ENCODE assay signal across 25 mouse cellular contexts in the genomic region with DNA sequence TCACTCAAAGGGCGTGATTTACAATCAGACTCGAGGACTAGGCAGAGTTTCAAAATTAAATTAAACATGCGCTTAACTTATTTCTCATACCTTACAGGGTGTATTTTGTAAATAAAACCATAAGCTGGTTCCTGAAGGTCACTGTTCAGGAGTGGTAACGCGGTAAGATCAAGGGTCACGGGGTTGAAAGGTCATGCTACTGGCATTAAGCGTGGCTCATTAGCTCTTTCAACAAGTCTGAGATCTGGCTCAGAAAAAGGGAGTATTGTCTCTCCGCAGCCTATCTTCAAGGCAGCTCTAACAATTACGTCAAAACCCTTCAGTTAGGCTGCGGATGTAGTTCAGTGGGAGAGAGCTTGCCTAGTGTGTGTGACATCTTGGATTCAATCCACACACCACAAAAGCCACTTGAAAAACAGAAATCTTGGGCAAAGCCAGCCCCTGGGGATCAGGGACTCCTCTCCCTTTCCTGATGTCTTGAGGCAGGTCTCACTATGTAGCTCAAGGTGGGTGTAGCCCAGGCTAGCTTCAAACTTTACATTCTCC. TPM values are rescaled to one million over a fixed set of nuclear protein-coding genes. Genes with fewer than 3 reads are reported as not detected.
DNase-seq lines count a peak whose midpoint lies in the region; ATAC-seq lines count a peak whose summit lies in the region.
"Had no signal": no experiment of that assay in that cellular context is flagged by ENCODE, and none has a peak within 500 bp of the region (broad histone marks: within the 10 kb centered on the region; RNA-seq: fewer than 3 reads in every experiment).

No protein-coding gene starts in this region.

- no peak overlapping the region for H3K4me2 ChIP-seq in hindbrain, embryonic 13.5 days
- H3K4me2 ChIP-seq in embryonic facial prominence, embryonic 14.5 days (ENCODE audit: low read depth, low read length) = no peak overlapping the region
- H3K4me2 ChIP-seq: embryonic facial prominence, embryonic 12.5 days; heart, embryonic 12.5 days; limb, embryonic 12.5 days; liver, embryonic 12.5 days; midbrain, embryonic 13.5 days had no signal

- H3K9me3 ChIP-seq in hindbrain, embryonic 10.5 days = no peaks in the 10 kb centered on the region
- H3K9me3 ChIP-seq in hindbrain, embryonic 13.5 days = no peaks in the 10 kb centered on the region
- no peaks in the 10 kb centered on the region for H3K9me3 ChIP-seq in embryonic facial prominence, embryonic 14.5 days (ENCODE audit: control insufficient read depth, low read length)
- H3K9me3 ChIP-seq: embryonic facial prominence, embryonic 12.5 days; heart, embryonic 12.5 days; limb, embryonic 12.5 days; liver, embryonic 12.5 days; midbrain, embryonic 13.5 days had no signal

- H3K27ac ChIP-seq in hindbrain, embryonic 10.5 days = peak overlapping the region; percentile 14; the same call in 1 of the 2 replicates
- no peak overlapping the region for H3K27ac ChIP-seq in hindbrain, embryonic 13.5 days
- H3K27ac ChIP-seq in embryonic facial prominence, embryonic 14.5 days (replicated peaks; ENCODE audit: low read depth, low read length) = no peak overlapping the region
- H3K27ac ChIP-seq: embryonic facial prominence, embryonic 12.5 days; limb, embryonic 12.5 days; liver, embryonic 12.5 days; midbrain, embryonic 13.5 days had no signal

- WGBS in hindbrain, embryonic 10.5 days = 40% methylated on average over 10 of the region's 10 CpGs
- 38% methylated on average over 10 of the region's 10 CpGs for WGBS in hindbrain, embryonic 13.5 days
- WGBS in embryonic facial prominence, embryonic 14.5 days = 27% methylated on average over 10 of the region's 10 CpGs

- no peaks in the 10 kb centered on the region for H3K27me3 ChIP-seq in hindbrain, embryonic 10.5 days (ENCODE audit: insufficient read depth, poor library complexity, severe bottlenecking)
- no peaks in the 10 kb centered on the region for H3K27me3 ChIP-seq in hindbrain, embryonic 13.5 days
- no peaks in the 10 kb centered on the region for H3K27me3 ChIP-seq in embryonic facial prominence, embryonic 14.5 days (replicated peaks; ENCODE audit: control insufficient read depth, insufficient read depth, low read length)
- H3K27me3 ChIP-seq: embryonic facial prominence, embryonic 12.5 days; liver, embryonic 12.5 days; midbrain, embryonic 13.5 days had no signal

- ATAC-seq in hindbrain, embryonic 13.5 days (ENCODE audit: low FRiP score) = no peak
- no peak for ATAC-seq in embryonic facial prominence, embryonic 14.5 days (ENCODE audit: low read depth)
- ATAC-seq in erythroblast, adult 5-6 weeks (replicated peaks; ENCODE audit: low FRiP score, poor library complexity, severe bottlenecking) = no peak
- ATAC-seq: forebrain, embryonic 14.5 days; liver, embryonic 12.5 days; liver, postnatal 0 days; midbrain, embryonic 13.5 days had no signal

- no peak for DNase-seq in hindbrain, embryonic 10.5 days (ENCODE audit: low spot score)
- DNase-seq in embryo, embryonic 10 days (ENCODE audit: low spot score) = peak; percentile 86
- peak; percentile 23 for DNase-seq in embryonic facial prominence, embryonic 14.5 days (ENCODE audit: low spot score)
- peak; percentile 75 for DNase-seq in hindlimb bud, embryonic 11.5 days (ENCODE audit: extremely low spot score, low read depth, low spot score)
- DNase-seq in thymus, postnatal 14 days = no peak
- DNase-seq: adrenal gland, adult 8-10 months; cerebellum, adult 9-10 months; gastrocnemius, postnatal 36 days; heart, adult 18-20 months; heart, postnatal 4 days; kidney, adult 11 months; kidney, postnatal 14 days; layer of hippocampus, adult 9-11 months; liver, postnatal 0 days; lung, postnatal 36 days had no signal

- peaks cover 27% of the 10 kb centered on the region for H3K4me1 ChIP-seq in hindbrain, embryonic 10.5 days (replicated peaks)
- peaks cover 31% of the 10 kb centered on the region for H3K4me1 ChIP-seq in hindbrain, embryonic 13.5 days (replicated peaks)
- H3K4me1 ChIP-seq in embryonic facial prominence, embryonic 14.5 days (ENCODE audit: control insufficient read depth, insufficient read depth, low read length) = peaks cover 5% of the 10 kb centered on the region; the same call in 1 of the 2 replicates
- H3K4me1 ChIP-seq: embryonic facial prominence, embryonic 12.5 days; heart, embryonic 12.5 days; liver, embryonic 12.5 days had no signal

- no peak overlapping the region for H3K9ac ChIP-seq in hindbrain, embryonic 13.5 days
- no peak overlapping the region for H3K9ac ChIP-seq in embryonic facial prominence, embryonic 14.5 days (ENCODE audit: low read depth, low read length)
- H3K9ac ChIP-seq: embryonic facial prominence, embryonic 12.5 days; heart, embryonic 12.5 days; limb, embryonic 12.5 days; liver, embryonic 12.5 days; liver, postnatal 0 days; midbrain, embryonic 13.5 days had no signal

- H3K4me3 ChIP-seq in hindbrain, embryonic 10.5 days = no peak overlapping the region
- no peak overlapping the region for H3K4me3 ChIP-seq in hindbrain, embryonic 13.5 days
- H3K4me3 ChIP-seq in embryonic facial prominence, embryonic 14.5 days (ENCODE audit: low read depth, low read length) = no peak overlapping the region
- H3K4me3 ChIP-seq: embryonic facial prominence, embryonic 12.5 days; heart, embryonic 12.5 days; limb, embryonic 12.5 days; liver, embryonic 12.5 days; midbrain, embryonic 13.5 days had no signal

- no peaks in the 10 kb centered on the region for H3K36me3 ChIP-seq in hindbrain, embryonic 10.5 days
- H3K36me3 ChIP-seq in hindbrain, embryonic 13.5 days = no peaks in the 10 kb centered on the region
- no peaks in the 10 kb centered on the region for H3K36me3 ChIP-seq in embryonic facial prominence, embryonic 14.5 days (ENCODE audit: control insufficient read depth, insufficient read depth, low read length)
- H3K36me3 ChIP-seq: embryonic facial prominence, embryonic 12.5 days; heart, embryonic 12.5 days; limb, embryonic 12.5 days; liver, embryonic 12.5 days; midbrain, embryonic 13.5 days had no signal

RNA-seq across cellular contexts. Expression of gene Glyctk, which starts 20.2 kb away (rescaled TPM):
- polyA plus RNA-seq in hindbrain, embryonic 10.5 days (2016; fragmentation: Nextera tagmentation; extraction: Ambion mirVana) = 2.9 and 4.5 TPM in 2 replicates
- polyA plus RNA-seq in hindbrain, embryonic 13.5 days (2015; fragmentation: Nextera tagmentation; extraction: Ambion mirVana) = 5.4 and 5.7 TPM in 2 replicates
- polyA plus RNA-seq in embryonic facial prominence, embryonic 14.5 days (2014; fragmentation: Nextera tagmentation; extraction: Ambion mirVana) = 1.9 and 2.1 TPM in 2 replicates
- 0.84 TPM in 1 of 2 replicates, not detected in the other for total RNA-seq in erythroblast, adult 5-6 weeks (2015; ENCODE audit: low replicate concordance)
- 0.60 TPM in 1 of 2 replicates, not detected in the other for total RNA-seq in erythroblast, adult 5-6 weeks (2017; ENCODE audit: low replicate concordance)

RNA-seq across cellular contexts. Expression of gene Wdr82, which starts 33.0 kb away (rescaled TPM):
- polyA plus RNA-seq in hindbrain, embryonic 10.5 days (2016; fragmentation: Nextera tagmentation; extraction: Ambion mirVana) = 25.8 and 29.9 TPM in 2 replicates
- 32.6 and 33.7 TPM in 2 replicates for polyA plus RNA-seq in hindbrain, embryonic 13.5 days (2015; fragmentation: Nextera tagmentation; extraction: Ambion mirVana)
- 25.5 and 27.9 TPM in 2 replicates for polyA plus RNA-seq in embryonic facial prominence, embryonic 14.5 days (2014; fragmentation: Nextera tagmentation; extraction: Ambion mirVana)
- total RNA-seq in erythroblast, adult 5-6 weeks (2015; ENCODE audit: low replicate concordance) = 16.5 and 18.6 TPM in 2 replicates
- 19.7 and 23.3 TPM in 2 replicates for total RNA-seq in erythroblast, adult 5-6 weeks (2017; ENCODE audit: low replicate concordance)

RNA-seq across cellular contexts. Expression of gene Col6a4, which starts 41.2 kb away (rescaled TPM):
- 0.10 and 0.26 TPM in 2 replicates for polyA plus RNA-seq in hindbrain, embryonic 10.5 days (2016; fragmentation: Nextera tagmentation; extraction: Ambion mirVana)
- polyA plus RNA-seq in hindbrain, embryonic 13.5 days (2015; fragmentation: Nextera tagmentation; extraction: Ambion mirVana) = 0.62 and 1.1 TPM in 2 replicates
- 0.16 and 0.24 TPM in 2 replicates for polyA plus RNA-seq in embryonic facial prominence, embryonic 14.5 days (2014; fragmentation: Nextera tagmentation; extraction: Ambion mirVana)
- not detected in 2 replicates for total RNA-seq in erythroblast, adult 5-6 weeks (2015; ENCODE audit: low replicate concordance)
- not detected in 2 replicates for total RNA-seq in erythroblast, adult 5-6 weeks (2017; ENCODE audit: low replicate concordance)
- total RNA-seq: gastrocnemius, postnatal 36 days; megakaryocyte, adult 5-6 weeks had no signal
- polyA plus RNA-seq: C2C12; heart, embryonic 12.5 days; liver, postnatal 0 days had no signal

Comparison
In these comparisons a context has a peak if more than half of its experiments do, and no peak if none do; other contexts are left out.
1. DNase-seq: peak in embryo, embryonic 10 days (single experiment), embryonic facial prominence, embryonic 14.5 days (single experiment) and hindlimb bud, embryonic 11.5 days (single experiment); none in hindbrain, embryonic 10.5 days (single experiment) and thymus, postnatal 14 days (single experiment).